Comparison of ENCODE assay signal across 8 mouse cellular contexts in genomic region chr5:5573749-5574317, GRCm38 (mm10). TPM values are rescaled to one million over a fixed set of nuclear protein-coding genes. Genes with fewer than 3 reads are reported as not detected.
DNase-seq lines count a peak whose midpoint lies in the region; ATAC-seq lines count a peak whose summit lies in the region.

Gm8773 (plus strand) TSS chr5:5573799.

- peaks cover 12% of the 10 kb centered on the region for H3K27me3 ChIP-seq in heart, embryonic 14.5 days (ENCODE audit: control insufficient read depth, insufficient read depth, low read length)
- H3K27me3 ChIP-seq in limb, embryonic 11.5 days (ENCODE audit: control insufficient read depth, insufficient read depth, low read length) = peaks cover 8% of the 10 kb centered on the region; the same call in 1 of the 2 replicates
- peaks cover 2% of the 10 kb centered on the region; the same call in 1 of the 2 replicates for H3K27me3 ChIP-seq in neural tube, embryonic 12.5 days (replicated peaks)

- under 1% methylated on average over 24 of the region's 24 CpGs for WGBS in heart, embryonic 14.5 days
- 1% methylated on average over 24 of the region's 24 CpGs for WGBS in limb, embryonic 11.5 days
- WGBS in neural tube, embryonic 12.5 days = under 1% methylated on average over 24 of the region's 24 CpGs

- no peaks in the 10 kb centered on the region for H3K36me3 ChIP-seq in heart, embryonic 14.5 days (ENCODE audit: control insufficient read depth, insufficient read depth, low read length)
- no peaks in the 10 kb centered on the region for H3K36me3 ChIP-seq in limb, embryonic 11.5 days (ENCODE audit: control insufficient read depth, insufficient read depth, low read length)
- H3K36me3 ChIP-seq in neural tube, embryonic 12.5 days = no peaks in the 10 kb centered on the region

- H3K9me3 ChIP-seq in heart, embryonic 14.5 days (ENCODE audit: control insufficient read depth, low read length) = no peaks in the 10 kb centered on the region
- no peaks in the 10 kb centered on the region for H3K9me3 ChIP-seq in limb, embryonic 11.5 days (ENCODE audit: control insufficient read depth, low read length)
- no peaks in the 10 kb centered on the region for H3K9me3 ChIP-seq in neural tube, embryonic 12.5 days

- no peak within 1 kb of the TSS for H3K27ac ChIP-seq in heart, embryonic 14.5 days (replicated peaks in 1 of 2; ENCODE audit: control insufficient read depth in 1 of 2, insufficient read depth in 1 of 2, low read depth in 2 of 2, low read length in 2 of 2)
- H3K27ac ChIP-seq in limb, embryonic 11.5 days (replicated peaks; ENCODE audit: low read depth, low read length) = no peak within 1 kb of the TSS
- H3K27ac ChIP-seq in neural tube, embryonic 12.5 days = no peak within 1 kb of the TSS

- ATAC-seq in heart, embryonic 14.5 days (ENCODE audit: insufficient number of reproducible peaks, insufficient read depth, low FRiP score, low read depth) = no peak
- ATAC-seq in limb, embryonic 11.5 days (ENCODE audit: insufficient number of reproducible peaks, low FRiP score, low TSS enrichment, low read depth) = peak; percentile 67; the same call in 1 of the 2 replicates
- peak; percentile 87 for ATAC-seq in neural tube, embryonic 12.5 days (ENCODE audit: low FRiP score, low read depth)

- H3K9ac ChIP-seq in heart, embryonic 14.5 days (ENCODE audit: low read length) = peak within 1 kb of the TSS; percentile 64
- no peak within 1 kb of the TSS for H3K9ac ChIP-seq in limb, embryonic 11.5 days (ENCODE audit: low read length)
- H3K9ac ChIP-seq in neural tube, embryonic 12.5 days = peak within 1 kb of the TSS; percentile 48

- H3K4me3 ChIP-seq in heart, embryonic 14.5 days (ENCODE audit: control insufficient read depth in 1 of 2, insufficient read depth in 1 of 2, low read depth in 1 of 2, low read length in 2 of 2) = peak within 1 kb of the TSS; percentile 56 to 63
- H3K4me3 ChIP-seq in limb, embryonic 11.5 days (ENCODE audit: low read depth, low read length) = peak within 1 kb of the TSS; percentile 41
- H3K4me3 ChIP-seq in neural tube, embryonic 12.5 days = peak within 1 kb of the TSS; percentile 50

- peaks cover 0 to 2% of the 10 kb centered on the region in 2 experiments; a peak in 1 of 4 replicates for H3K4me1 ChIP-seq in heart, embryonic 14.5 days (ENCODE audit: control insufficient read depth in 2 of 2, insufficient read depth in 2 of 2, low read length in 2 of 2)
- H3K4me1 ChIP-seq in limb, embryonic 11.5 days (ENCODE audit: control insufficient read depth, insufficient read depth, low read length) = no peaks in the 10 kb centered on the region
- H3K4me1 ChIP-seq in neural tube, embryonic 12.5 days = no peaks in the 10 kb centered on the region

- peak; percentile 41 to 44 for DNase-seq in cerebellum, postnatal 25 days
- DNase-seq in cerebellum, adult 9-11 months = no peak
- peak; percentile 13 for DNase-seq in urinary bladder, postnatal 25 days (ENCODE audit: low spot score)
- DNase-seq in urinary bladder, postnatal 4 days (ENCODE audit: low spot score in 2 of 2) = no peak
- DNase-seq in limb, embryonic 11.5 days (ENCODE audit: low spot score) = peak; percentile 54
- DNase-seq in B cell, adult 2 months = no peak

- H3K4me2 ChIP-seq in heart, embryonic 14.5 days (ENCODE audit: low read length) = peak within 1 kb of the TSS; percentile 88
- H3K4me2 ChIP-seq in limb, embryonic 11.5 days (ENCODE audit: low read depth, severe bottlenecking) = peak within 1 kb of the TSS; percentile 78
- peak within 1 kb of the TSS; percentile 85 for H3K4me2 ChIP-seq in neural tube, embryonic 12.5 days (replicated peaks)

RNA-seq across cellular contexts. Expression of gene Gm8773, which starts in this region (rescaled TPM):
- 0.67 and 0.68 TPM in 2 replicates for polyA plus RNA-seq in heart, embryonic 14.5 days (2014; fragmentation: Nextera tagmentation; extraction: Ambion mirVana)
- polyA plus RNA-seq in limb, embryonic 11.5 days (2014; fragmentation: Nextera tagmentation; extraction: Ambion mirVana) = 0.47 and 0.60 TPM in 2 replicates
- 6.3 and 7.3 TPM in 2 replicates for polyA plus RNA-seq in neural tube, embryonic 12.5 days (2016; fragmentation: Nextera tagmentation; extraction: Ambion mirVana)

Comparison
In these comparisons a context has a peak if more than half of its experiments do, and no peak if none do; other contexts are left out.
1. DNase-seq: peak in cerebellum, postnatal 25 days (2 of 2) and urinary bladder, postnatal 25 days (single experiment); none in cerebellum, adult 9-11 months (single experiment), urinary bladder, postnatal 4 days (0 of 2) and B cell, adult 2 months (0 of 2).
2. Peak in DNase-seq, ATAC-seq, H3K4me3 ChIP-seq and H3K4me2 ChIP-seq in limb, embryonic 11.5 days; RNA of the gene not detected or under 1 TPM.
3. Peak in every context shown above with its lines, with median percentiles within 50 percentile points of each other: H3K4me2 ChIP-seq and H3K4me3 ChIP-seq.